Mouse (Mus musculus) spleen, adult 18-20 months (tissue): ENCODE measurements around the gene Fam169b.
"Not testable (repeated sequence)": the region's sequence is repeated elsewhere in the genome, so short reads cannot be mapped to it uniquely, and the experiment has no call there.

Source experiments
- DNase-seq, 2 experiments: peaks; one replicate each; pipeline ENCODE4 v3.0.0; 2022; ENCODE audit warnings: mixed read lengths in 2 of 2

The Fam169b gene

DNA sequence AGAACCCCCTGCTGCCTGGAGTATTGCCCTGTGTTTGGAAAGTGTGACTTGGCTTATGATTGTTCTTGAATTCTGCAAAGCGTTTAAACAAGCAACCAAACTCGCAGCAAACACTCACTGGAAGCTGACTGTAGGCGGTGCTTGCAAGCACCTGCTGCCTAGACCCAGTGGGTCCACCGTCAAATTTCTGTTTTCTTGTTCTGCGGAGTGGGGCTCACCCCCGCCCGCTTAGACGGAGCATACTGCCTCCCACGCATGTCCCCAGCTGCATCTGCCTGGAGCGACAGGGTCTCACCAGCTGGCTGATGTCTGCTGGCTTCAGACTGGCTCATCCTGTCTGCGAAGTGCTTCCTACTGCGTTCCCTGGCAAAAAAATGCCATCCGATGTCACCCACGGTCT, 9.1 kb upstream of the Fam169b start:
- peak in 1 of 2 experiments; percentile 52 for DNase-seq

DNA sequence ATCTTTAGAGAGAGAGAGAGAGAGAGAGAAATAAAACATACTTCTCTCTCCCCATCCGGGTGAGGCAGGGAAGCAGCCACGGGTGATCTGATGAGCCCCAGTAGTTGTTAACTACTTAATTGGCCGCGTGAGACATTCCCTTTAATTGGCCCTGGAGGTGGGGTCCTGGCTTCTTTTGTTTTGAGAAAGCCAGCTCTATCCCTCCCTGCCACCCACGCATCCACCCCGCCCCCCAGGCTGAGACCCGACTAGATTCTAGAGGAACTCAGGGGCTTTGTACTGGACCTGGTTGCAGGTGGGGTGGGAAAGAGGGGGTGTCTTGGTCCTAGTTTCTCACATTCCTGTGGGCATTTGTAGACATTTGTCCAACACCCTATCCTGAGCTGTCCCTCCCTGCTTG, 8.2 kb upstream of the Fam169b start:
- DNase-seq = no peak

DNA sequence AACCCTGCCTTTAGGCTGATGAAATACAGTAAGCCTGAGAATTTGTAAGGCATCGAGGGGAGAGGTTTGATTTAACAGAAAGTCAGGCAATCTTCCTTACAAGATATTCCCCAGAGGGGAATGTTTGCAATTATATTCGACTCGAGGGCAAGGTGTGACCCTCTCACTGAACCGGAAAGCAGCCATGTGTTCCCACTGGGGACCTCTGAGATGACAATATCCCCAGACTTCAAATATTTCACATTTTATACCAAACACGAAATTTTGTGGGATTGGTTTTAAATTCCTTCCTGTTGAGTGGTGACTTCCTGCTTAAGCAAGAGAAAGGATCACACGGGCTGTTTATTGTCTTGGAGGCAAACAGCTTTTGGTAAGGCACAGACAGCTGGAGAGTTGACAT, 6.9 kb upstream of the Fam169b start:
- no peak for DNase-seq

DNA sequence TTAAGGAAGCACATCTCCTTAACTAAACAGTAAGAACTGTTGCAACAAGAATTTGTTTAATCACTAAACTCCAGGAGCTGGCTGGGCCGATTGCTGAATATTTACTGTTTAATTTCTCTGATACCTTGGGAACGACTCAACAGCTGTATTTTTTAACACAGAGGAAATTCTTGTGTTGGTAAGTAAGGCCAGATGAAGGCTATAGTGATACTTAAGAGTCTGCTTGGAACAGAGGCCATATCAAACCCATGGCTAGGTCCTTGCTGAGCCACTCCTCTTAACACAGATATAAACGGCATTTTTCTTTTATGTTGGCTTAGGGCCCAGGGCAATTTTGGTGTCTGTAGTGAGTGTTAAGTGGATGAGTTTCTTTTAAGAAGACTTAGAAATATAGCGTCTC, 3.1 kb upstream of the Fam169b start:
- DNase-seq = no peak

DNA sequence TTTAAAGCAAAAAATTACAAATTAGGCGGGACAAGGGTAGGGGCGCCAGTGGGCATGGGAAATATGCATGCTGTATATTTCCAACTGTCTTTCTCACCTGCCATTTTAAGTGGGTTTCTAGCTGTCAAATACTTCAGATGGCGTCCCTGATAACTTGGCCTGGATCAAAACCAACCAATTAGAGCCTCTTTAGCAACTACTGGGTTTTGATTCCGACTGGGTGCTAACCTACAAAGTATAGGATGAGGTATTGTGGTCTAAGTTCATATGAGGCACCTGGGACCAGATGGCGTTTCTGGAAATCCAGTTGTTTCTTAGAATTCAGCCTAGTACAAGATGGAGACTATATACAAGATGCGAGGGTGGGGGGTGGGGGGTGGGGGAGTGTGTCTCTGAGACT, 1.8 kb upstream of the Fam169b start:
- no peak for DNase-seq

DNA sequence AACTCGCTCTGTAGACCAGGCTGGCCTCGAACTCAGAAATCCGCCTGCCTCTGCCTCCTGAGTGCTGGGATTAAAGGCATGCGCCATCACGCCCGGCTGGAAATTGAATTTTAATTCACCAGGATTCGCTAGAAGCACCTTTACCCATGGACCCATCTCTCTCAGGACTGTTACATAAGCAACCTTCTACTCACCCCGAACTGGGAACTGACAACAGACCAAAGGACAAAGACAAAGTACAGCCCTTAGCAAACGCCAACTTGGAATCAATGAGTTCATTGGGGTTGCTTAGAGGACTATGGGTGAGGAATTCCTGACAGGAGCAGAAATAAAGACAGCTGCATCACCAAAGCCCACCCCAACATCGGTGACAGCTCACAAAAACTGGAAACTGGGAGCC, 1.0 kb upstream of the Fam169b start:
- DNase-seq = no peak

DNA sequence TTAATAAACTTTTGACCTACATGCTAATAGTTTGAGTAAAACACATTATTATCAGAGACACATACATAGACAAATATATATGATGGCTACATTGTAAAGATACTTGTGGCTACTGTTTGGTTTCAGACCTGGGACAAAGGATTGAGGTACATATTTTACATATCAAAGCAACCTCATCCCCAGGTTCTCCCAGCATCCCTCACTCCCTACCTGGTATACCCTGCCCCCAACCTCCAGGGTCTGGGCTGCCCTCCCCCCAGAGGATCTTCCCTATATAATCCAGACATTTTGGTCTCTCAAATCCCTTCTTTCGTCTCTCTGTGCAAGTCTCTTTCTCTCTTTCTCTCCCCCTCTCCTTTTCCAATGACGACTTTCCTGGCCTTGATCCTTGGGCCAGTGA, 579 bp downstream of the Fam169b start:
- DNase-seq = no peak

DNA sequence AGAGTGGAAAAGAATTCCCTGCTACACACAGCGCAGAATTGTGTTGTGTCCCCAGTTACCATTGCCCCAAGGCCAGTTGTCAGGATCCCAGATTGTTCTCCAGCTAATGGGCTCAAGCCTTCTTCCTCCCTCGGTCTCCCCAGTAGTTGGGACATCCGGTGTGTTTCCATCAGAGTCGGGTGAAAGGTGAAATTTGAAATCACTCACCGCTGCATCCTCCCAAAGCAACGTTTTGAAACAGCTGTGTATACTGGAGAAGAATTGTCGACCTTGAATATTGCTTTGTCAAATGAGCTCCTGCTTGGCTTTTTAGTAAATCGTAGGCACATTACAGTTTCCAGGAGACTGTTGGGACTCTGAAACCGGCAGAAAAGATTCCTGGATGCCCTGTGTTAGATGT, 1.3 kb downstream of the Fam169b start:
- DNase-seq = no peak

DNA sequence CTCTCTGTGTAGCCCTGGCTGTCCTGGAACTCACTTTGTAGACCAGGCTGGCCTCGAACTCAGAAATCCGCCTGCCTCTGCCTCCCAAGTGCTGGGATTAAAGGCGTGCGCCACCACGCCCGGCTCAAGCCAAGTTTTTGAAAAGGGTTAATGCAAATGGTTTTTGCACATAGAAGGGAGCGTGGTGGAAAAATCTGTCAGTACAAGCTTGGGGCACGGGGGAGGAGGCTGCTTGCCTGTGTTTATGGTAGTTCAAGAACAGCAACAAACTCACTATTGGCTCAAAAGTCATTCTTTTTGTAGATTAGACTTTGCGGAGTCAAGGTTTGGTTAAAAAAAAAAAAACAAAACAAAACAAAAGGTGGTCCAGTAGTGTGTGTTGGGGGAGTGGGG, 1.8 kb downstream of the Fam169b start:
- DNase-seq = not testable (repeated sequence)

DNA sequence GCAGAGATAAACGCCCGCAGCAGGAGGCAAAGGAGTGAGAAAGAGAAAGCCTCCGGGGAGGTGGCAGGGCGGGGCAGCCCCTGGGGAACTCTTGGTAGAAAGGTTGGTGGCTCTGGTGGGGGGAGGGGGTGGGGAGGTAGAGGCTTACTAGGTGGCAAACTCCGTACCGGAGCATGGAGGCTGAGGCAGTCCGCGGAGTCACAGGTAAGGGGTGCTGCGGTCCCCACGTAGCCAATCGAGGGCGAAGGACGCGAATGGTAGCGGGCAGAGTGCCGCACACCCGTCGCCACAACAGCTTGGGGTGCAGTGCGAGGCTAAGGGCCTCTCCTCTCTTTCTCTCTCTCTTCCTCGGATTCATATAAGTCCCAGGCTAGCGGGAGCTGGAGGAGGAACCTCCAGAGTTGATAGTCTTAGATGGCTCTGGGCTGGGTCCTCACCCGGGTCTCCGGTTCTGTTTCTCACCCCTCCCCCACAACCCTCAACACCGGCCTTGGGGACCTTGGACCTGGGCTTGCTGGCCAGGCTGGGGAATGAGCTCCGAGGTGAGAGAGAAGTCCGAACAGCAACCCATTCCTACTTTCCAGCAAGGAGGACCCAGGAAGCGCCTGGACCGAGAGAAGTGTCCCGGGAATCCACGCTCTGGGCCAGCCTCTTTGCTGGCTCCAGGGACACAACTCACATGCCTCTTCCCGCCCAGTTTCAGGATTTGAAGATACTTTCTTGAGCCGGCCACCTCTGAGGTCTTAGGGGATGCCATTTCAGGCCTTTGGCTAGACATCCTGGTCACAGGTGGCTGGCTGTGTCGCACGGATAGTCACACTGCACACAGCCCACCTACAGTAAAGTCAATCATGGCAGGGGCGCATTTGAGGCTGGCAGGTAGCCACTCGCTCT, 2.4 kb downstream of the Fam169b start:
- DNase-seq = peak; percentile 56 to 62

DNA sequence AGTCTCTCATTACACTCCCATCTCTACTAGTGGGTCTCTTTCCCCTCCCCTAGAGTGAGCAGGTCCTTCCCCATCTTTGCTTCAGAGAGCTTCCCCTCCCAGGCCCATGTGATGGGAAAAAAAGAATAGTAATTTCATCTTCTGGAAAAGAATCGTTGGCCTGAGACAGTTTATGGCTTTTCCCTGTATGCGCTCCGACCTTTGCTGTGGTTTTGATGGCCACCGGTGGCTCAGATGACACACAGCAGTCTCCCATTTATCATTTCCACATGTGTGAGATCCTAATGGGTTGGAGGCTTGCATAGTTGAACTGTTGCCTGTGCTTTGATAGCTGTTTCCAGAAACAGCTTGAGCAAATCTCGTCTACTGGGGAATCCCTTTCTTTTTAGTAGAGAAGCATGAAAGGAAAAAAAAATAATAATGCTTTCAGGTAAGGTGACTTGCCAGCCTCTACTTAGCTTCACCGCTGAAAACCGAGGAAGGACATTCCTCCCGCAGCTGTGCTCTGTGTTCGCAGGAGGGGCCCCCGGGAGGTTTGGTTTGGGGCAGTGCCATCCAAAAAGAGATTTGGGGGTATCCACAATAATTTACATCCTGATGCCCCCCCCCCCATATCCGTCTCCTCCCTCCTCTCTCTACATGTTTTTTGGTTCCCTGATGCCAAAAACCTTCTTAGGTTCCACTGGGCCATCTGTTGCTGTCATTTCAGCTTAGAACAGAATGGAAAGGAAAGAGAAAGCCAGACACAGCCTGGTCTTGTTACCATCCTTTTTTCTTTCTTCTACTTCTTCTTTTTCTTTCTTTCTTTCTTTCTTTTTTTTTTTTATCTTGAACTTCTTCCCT, 3.6 kb downstream of the Fam169b start:
- DNase-seq = no peak

DNA sequence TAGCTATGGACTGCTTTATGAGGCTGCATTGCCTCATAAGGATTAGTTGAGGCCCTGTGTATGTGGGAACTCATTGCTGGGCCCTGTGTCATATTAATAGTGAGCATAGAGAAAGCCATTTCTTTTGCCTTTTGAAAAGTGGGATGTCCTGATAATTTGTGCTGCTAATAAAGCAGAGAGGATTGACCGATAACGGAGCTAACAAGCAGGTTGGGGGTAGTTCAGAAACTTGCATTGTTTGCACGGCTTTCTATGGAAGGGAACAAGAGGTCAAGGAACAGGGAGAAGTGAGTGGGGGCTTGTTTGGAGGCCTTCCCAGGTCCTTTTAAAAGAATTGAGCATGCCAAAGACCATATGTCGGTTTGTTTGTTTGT, 4.2 kb downstream of the Fam169b start:
- DNase-seq = no peak

DNA sequence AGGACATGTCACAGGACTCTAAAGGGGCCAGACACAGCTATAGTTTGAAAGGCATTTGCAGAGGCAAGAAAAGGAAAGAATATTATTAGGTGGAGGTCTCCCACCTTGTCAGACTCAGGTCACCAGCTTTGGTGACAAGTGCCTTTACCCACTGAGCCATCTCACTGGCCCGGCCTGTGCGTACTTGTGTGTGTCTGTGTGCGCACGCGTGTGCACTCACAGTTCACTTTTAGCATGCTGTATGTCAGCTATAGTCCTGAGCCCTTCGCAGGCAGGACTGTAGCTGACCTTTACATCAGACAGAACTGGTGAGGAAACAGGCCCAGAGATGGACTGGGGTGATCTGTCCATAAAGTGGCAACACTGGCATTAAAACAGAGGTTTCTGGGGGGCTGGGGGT, 4.7 kb downstream of the Fam169b start:
- no peak for DNase-seq

DNA sequence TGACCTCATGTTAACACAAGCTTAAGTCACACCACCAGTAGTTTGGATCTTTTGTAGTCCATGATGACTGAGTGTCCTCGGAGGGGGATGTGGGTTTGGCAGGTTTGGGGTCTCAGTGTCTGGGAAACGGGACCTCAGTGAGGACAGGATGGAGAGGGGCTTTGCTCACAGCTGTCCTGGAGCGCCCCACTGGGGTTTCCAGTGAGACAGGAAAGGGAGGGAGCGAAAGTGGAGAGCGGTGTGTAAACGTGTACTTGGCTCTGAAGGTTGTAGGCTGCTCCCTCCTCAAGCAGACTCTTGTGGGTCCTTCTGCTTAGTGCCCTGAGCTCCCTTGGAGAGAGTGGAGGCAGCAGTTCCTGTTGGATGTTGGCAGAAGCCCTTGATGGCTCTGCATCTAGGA, 5.3 kb downstream of the Fam169b start:
- DNase-seq = no peak

DNA sequence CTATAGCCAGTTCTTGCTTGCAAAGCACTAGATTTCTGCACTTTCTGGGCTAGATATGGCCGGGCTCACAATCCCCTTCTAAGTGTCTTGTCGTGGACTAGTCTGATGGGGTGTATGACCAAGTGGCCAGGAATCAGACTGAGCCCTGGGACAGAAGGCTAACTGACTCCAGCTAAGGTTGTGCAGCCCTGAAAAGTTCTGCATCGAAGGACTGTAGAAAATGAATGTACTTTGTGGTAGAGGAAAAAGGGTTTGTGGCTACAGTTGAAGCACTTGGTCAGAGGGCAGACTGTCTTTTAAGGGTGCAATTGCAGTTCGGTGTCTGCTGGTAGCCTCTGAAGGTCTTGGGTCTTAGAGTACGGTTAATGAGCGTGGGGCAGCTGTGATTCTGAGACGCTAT, 5.8 kb downstream of the Fam169b start:
- DNase-seq = no peak

DNA sequence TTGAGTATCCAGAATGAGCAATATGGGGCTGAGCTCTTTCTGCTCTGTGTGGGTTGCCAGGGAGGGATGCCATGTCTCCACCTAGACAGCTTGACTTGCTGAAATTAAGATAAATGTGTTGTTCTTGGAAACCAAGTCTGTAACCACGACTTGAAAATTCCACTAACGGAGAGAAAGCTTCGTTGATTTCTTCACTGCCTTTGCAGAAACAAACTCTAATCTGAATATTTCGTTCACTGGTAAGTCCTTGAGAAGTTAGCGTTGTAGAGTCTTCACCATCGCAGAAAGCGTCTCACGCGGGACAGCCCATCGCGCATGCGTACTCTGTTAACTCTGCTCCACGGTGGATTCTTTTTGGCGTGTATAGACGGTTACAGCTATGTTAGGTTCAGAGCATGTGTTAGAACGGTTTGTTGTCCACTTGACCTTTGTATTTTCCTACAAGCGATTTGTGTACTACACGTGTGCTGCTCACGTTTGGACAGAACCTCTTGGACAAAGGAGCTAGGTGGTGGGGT, 6.8 kb downstream of the Fam169b start:
- DNase-seq = no peak

DNA sequence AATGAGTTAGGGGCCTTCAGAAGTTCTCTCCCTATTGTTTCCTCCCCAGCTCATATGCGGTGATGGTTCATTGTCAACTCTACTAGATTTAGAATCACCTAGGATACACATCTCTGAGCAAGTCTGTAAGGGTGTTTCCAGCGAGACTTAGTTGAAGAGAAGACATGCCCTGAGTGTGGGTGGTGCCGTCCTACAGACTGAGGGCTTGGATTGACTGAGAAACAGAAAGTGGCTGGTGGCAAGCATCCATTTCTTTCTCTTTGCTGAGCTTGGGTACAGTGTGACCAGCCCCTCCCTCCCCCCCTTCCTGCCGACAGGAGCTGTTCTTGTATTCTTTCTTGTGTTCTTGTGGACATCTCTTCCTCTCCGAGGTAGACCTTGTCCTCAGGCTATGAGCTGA, 7.7 kb downstream of the Fam169b start:
- no peak for DNase-seq

DNA sequence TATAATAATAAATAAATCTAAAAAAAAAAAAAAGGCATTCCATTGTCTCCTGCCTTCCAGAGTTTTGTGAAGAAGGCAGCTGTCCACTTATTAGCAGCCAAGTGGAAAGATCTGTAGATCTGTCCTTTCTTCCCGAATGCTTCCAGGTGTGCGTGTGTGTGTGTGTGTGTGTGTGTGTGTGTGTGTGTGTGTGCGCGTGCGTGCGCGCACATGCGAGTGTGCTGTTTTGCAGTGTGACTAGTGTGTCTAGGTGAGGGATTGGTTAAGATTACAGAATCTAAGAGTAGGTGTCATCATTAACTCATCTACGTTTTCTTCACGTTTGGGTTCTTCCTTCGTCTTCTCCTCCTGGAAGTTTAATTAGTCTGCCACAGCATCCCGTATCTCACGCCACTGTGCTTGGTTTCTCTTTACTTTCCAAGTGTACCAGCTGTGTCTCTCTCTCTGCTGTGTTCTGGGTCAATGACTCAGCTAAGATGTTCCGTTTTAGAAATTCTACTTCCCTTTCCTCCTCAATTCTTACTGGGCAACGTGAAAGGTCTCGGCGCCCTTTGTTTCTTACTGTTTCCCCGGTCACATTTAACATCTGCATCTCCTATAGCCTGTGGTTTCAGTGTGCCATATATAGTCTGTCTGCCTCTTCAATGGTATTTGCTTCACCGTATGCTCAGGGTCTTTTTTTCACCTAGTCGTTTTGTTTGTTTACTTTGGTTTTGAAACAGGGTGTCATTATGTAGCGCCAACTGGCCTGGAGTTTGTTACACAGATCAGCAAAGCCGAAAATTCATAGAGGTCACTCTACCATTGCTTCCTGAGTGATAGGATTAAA, 8.9 kb downstream of the Fam169b start:
- DNase-seq = no peak

DNA sequence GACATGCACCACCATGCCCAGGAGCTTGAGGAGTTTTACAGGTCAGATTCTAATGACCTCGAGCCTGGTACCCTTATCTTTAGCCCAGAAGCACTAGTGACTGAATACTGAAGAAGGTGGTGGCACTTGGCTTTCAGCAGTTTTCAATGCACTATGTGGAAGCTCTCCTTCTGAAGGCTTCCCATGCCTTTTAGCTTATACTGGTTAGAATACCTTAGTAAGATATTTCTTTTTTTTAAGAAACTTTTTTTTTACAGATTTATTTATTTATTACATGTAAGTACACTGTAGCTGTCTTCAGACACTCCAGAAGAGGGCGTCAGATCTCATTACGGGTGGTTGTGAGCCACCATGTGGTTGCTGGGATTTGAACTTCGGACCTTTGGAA, 9.5 kb downstream of the Fam169b start:
- DNase-seq = not testable (repeated sequence)

DNA sequence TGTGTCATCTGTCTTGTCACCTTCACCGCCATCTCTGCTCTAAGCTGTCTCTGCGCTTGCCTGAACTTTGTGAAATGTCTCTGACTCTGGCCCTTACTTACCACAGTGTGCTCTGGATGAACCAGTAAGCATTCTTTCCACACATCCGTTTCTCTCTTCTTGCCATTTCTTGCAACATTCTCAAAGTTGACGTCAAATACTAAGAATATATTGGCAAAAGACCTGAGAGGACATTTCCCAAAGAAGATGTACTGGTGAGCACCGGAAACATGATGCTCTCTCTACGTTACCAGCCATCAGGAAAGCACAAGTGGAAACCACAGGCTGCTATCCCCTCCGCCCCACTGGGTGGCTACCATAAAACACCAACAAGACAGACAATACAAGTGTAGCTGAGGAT, 10.1 kb downstream of the Fam169b start:
- DNase-seq = no peak

DNA sequence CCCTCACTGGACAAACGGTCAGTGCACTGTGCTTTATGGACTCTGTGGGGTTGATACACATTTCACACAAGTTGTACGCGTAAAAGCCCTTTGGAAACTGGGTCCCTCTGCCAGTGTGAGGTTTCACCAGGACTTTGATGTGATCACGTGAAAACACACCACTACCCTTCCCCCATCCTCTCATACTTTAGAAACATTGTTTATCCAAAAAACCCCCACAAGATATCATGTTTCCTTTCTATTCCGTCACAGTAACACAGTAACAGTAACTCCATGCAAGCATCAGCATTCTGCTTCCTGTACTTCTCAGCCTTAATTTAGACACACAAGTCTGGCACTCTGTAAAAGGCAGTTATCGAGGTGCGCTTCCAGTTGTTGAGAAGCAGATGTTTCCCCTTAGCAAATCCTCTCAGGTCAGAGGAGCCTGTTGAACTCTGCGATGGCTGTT, 12.2 kb downstream of the Fam169b start:
- DNase-seq = no peak

DNA sequence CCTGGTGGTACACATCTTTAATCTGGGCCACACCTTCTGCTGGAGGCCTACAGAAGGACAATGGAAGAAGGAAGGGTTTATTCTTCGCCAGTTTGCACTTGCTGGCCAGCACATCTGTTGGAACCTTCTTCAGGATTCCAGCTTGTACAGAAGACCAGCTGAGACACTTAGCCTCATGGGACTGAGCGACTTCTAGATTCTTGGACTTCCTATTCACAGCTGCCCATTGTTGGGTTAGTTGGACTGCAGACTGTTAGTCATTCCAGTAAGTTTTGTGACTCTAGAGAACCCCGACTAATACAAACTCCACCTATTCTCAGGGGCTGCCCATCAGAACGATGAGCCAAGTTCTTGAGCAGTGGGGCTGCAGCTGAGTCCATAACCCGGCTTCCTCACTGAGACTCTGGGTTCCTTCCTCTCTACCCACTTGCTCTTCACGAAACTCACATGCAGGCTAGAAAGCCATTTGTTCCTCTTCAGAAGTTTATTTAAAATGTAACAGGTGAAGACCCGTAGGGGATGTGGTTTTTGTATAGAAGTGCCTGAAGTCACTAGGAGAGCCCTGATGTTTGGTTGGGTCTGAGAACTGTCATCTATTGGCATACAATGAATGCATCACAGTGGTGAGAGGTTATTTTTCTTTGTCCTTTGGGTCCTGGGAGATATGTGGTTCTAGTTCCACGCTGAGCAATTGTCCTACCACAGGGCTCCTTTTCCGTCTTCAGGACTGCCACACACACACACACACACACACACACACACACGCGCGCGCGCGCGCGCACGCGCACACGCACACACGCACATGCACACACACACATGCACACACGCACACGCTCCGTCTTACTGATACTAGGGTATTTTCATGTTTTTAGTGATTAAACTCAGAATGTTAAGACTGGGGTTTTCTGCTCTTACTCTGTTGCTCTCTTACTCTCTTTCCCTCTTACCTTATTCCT, 13.2 kb downstream of the Fam169b start:
- DNase-seq = no peak
